Mouse (Mus musculus) MEL (cell line): ENCODE data around the gene Akap1. TPM values are rescaled to one million over a fixed set of nuclear protein-coding genes. Genes with fewer than 3 reads are reported as not detected.

Experiments used
- DNase-seq: peaks from one replicate; pipeline ENCODE4 v3.0.0; 2011; ENCODE audit warnings: low read depth, low spot score
- H3K27ac ChIP-seq: 2 replicates; pipeline ENCODE4 v1.5.1; 2012; ENCODE audit warnings: low read depth, mild to moderate bottlenecking, control low read depth, low read length, moderate library complexity; ENCODE audit not compliant: control insufficient read depth
- H3K27me3 ChIP-seq, 2 experiments: fragments of 150-350 bp in 1 of 2; sonication (generic) in 1 of 2; 2 replicates each; pipeline ENCODE4 v1.6.1; 2012; ENCODE audit warnings: low read length in 2 of 2, mild to moderate bottlenecking in 2 of 2, improper control_type of control experiment in 1 of 2, moderate library complexity in 1 of 2; ENCODE audit not compliant: insufficient read depth in 2 of 2, control insufficient read depth in 1 of 2
- H3K36me3 ChIP-seq, 2 experiments: 2 replicates each; pipeline ENCODE4 v1.6.1; 2012 to 2014; ENCODE audit warnings: low read length in 2 of 2, improper control_type of control experiment in 1 of 2, inconsistent platforms in 1 of 2, mild to moderate bottlenecking in 1 of 2; ENCODE audit not compliant: insufficient read depth in 2 of 2, control insufficient read depth in 1 of 2
- H3K4me1 ChIP-seq, 2 experiments: fragments of 150-350 bp in 1 of 2; sonication (generic) in 1 of 2; 2 replicates each; pipeline ENCODE4 v1.6.1; 2012; ENCODE audit warnings: low read length in 2 of 2, improper control_type of control experiment in 1 of 2, mild to moderate bottlenecking in 1 of 2; ENCODE audit not compliant: insufficient read depth in 2 of 2, control insufficient read depth in 1 of 2
- H3K4me3 ChIP-seq, 2 experiments: fragments of 150-350 bp in 1 of 2; sonication (generic) in 1 of 2; 2 replicates each; pipeline ENCODE4 v1.5.1; 2012; ENCODE audit warnings: low read depth in 2 of 2, low read length in 2 of 2, mild to moderate bottlenecking in 2 of 2, moderate library complexity in 2 of 2, control low read depth in 1 of 2, improper control_type of control experiment in 1 of 2; ENCODE audit not compliant: control insufficient read depth in 1 of 2, insufficient read depth in 1 of 2
- H3K79me2 ChIP-seq: 2 replicates; pipeline ENCODE4 v1.6.1; 2012; ENCODE audit warnings: mild to moderate bottlenecking, low read length, moderate library complexity; ENCODE audit not compliant: control insufficient read depth, poor library complexity, insufficient read depth
- H3K9ac ChIP-seq: 2 replicates; pipeline ENCODE4 v1.6.1; 2012; ENCODE audit warnings: low read depth, mild to moderate bottlenecking, control low read depth, low read length, moderate library complexity; ENCODE audit not compliant: control insufficient read depth, poor library complexity, severe bottlenecking
- H3K9me3 ChIP-seq: fragments of 150-350 bp; sonication (generic); replicated peaks from 2 replicates; pipeline ENCODE4 v1.6.1; 2012; ENCODE audit warnings: mild to moderate bottlenecking, low read length, improper control_type of control experiment, moderate library complexity; ENCODE audit not compliant: insufficient read depth
- BHLHE40 ChIP-seq: IDR thresholded peaks from 2 replicates; pipeline ENCODE4 v1.6.1; 2012; ENCODE audit warnings: low read depth, mild to moderate bottlenecking, inconsistent platforms, low read length, improper control_type of control experiment, borderline replicate concordance
- CHD1 ChIP-seq: IDR thresholded peaks from 2 replicates; pipeline ENCODE4 v1.6.1; 2012; ENCODE audit warnings: low read depth, mild to moderate bottlenecking, inconsistent platforms, low read length, improper control_type of control experiment
- CHD2 ChIP-seq: IDR thresholded peaks from 2 replicates; pipeline ENCODE4 v1.6.1; 2011; ENCODE audit warnings: low read length, improper control_type of control experiment
- CTCF ChIP-seq, 3 experiments: IDR thresholded peaks in 2 of 3; conservative IDR thresholded peaks in 1 of 3; 2 replicates each; pipeline ENCODE4 v1.5.1; 2011 to 2012; ENCODE audit warnings: low read length in 3 of 3, low read depth in 2 of 3, mild to moderate bottlenecking in 2 of 3, improper control_type of control experiment in 1 of 3, inconsistent platforms in 1 of 3, mixed read lengths in 1 of 3, moderate library complexity in 1 of 3; ENCODE audit not compliant: control insufficient read depth in 1 of 3, insufficient read depth in 1 of 3, poor library complexity in 1 of 3, severe bottlenecking in 1 of 3
- E2F4 ChIP-seq: IDR thresholded peaks from 2 replicates; pipeline ENCODE4 v1.6.1; 2011; ENCODE audit warnings: low read depth, low read length, improper control_type of control experiment, borderline replicate concordance
- GABPA ChIP-seq: IDR thresholded peaks from 2 replicates; pipeline ENCODE4 v1.6.1; 2012; ENCODE audit warnings: low read depth, mild to moderate bottlenecking, inconsistent platforms, low read length, improper control_type of control experiment, moderate library complexity
- GATA1 ChIP-seq: IDR thresholded peaks from 2 replicates; pipeline ENCODE4 v1.6.1; 2011; ENCODE audit warnings: low read depth, low read length, improper control_type of control experiment
- KAT2A ChIP-seq: conservative IDR thresholded peaks from 2 replicates; pipeline ENCODE4 v1.6.1; 2012; ENCODE audit warnings: low read depth, low read length, improper control_type of control experiment, inconsistent platforms
- MAFK ChIP-seq: IDR thresholded peaks from 2 replicates; pipeline ENCODE4 v1.6.1; 2011; ENCODE audit warnings: low read depth, mild to moderate bottlenecking, low read length, improper control_type of control experiment, borderline replicate concordance
- MAX ChIP-seq: IDR thresholded peaks from 2 replicates; pipeline ENCODE4 v1.6.1; 2011; ENCODE audit warnings: low read length, improper control_type of control experiment
- MAZ ChIP-seq: IDR thresholded peaks from 2 replicates; pipeline ENCODE4 v1.6.1; 2012; ENCODE audit warnings: low read depth, mild to moderate bottlenecking, inconsistent platforms, low read length, improper control_type of control experiment
- MYB ChIP-seq: IDR thresholded peaks from 2 replicates; pipeline ENCODE4 v1.6.1; 2011; ENCODE audit warnings: mild to moderate bottlenecking, low read depth, low read length, improper control_type of control experiment
- MYC ChIP-seq: IDR thresholded peaks from 2 replicates; pipeline ENCODE4 v1.6.1; 2011; ENCODE audit warnings: low read depth, mild to moderate bottlenecking, low read length, improper control_type of control experiment, moderate library complexity
- NRF1 ChIP-seq: IDR thresholded peaks from 2 replicates; pipeline ENCODE4 v1.6.1; 2014; ENCODE audit warnings: low read depth, mild to moderate bottlenecking, inconsistent platforms, low read length, improper control_type of control experiment, moderate library complexity; ENCODE audit not compliant: poor library complexity, insufficient read depth, severe bottlenecking
- POLR2A ChIP-seq, 2 experiments: IDR thresholded peaks; 2 replicates each; pipeline ENCODE4 v1.6.1; 2011 to 2012; ENCODE audit warnings: low read length in 2 of 2, mild to moderate bottlenecking in 2 of 2, control low read depth in 1 of 2, improper control_type of control experiment in 1 of 2, low read depth in 1 of 2, moderate library complexity in 1 of 2; ENCODE audit not compliant: control insufficient read depth in 1 of 2, insufficient read depth in 1 of 2, poor library complexity in 1 of 2
- POLR2AphosphoS5 ChIP-seq: IDR thresholded peaks from 2 replicates; pipeline ENCODE4 v1.6.1; 2012; ENCODE audit warnings: low read depth, borderline replicate concordance, mild to moderate bottlenecking, inconsistent platforms, low read length, moderate library complexity, mixed read lengths
- RAD21 ChIP-seq: IDR thresholded peaks from 2 replicates; pipeline ENCODE4 v1.6.1; 2011; ENCODE audit warnings: mild to moderate bottlenecking, low read depth, low read length, improper control_type of control experiment
- RCOR1 ChIP-seq: IDR thresholded peaks from 2 replicates; pipeline ENCODE4 v1.6.1; 2012; ENCODE audit warnings: low read depth, mild to moderate bottlenecking, inconsistent platforms, low read length, improper control_type of control experiment
- SMC3 ChIP-seq: IDR thresholded peaks from 2 replicates; pipeline ENCODE4 v1.6.1; 2011; ENCODE audit warnings: low read depth, low read length, improper control_type of control experiment
- TCF12 ChIP-seq: IDR thresholded peaks from 2 replicates; pipeline ENCODE4 v1.6.1; 2014; ENCODE audit warnings: low read depth, mild to moderate bottlenecking, inconsistent platforms, low read length, improper control_type of control experiment, moderate library complexity
- ZC3H11A ChIP-seq: IDR thresholded peaks from 2 replicates; pipeline ENCODE4 v1.6.1; 2012; ENCODE audit warnings: low read depth, mild to moderate bottlenecking, inconsistent platforms, low read length, improper control_type of control experiment
- polyA plus RNA-seq, 2 experiments: library from polyadenylated mRNA; stranded (reverse) in 1 of 2; unstranded in 1 of 2; fragments of >175 nt in 1 of 2; fragments of >200 nt in 1 of 2; gene quantifications; 2 replicates each; pipeline versions ENCODE4 v1.2.1 to v1.2.4; 2012; ENCODE audit warnings: low replicate concordance in 2 of 2, low read depth in 1 of 2; ENCODE audit not compliant: insufficient read length in 2 of 2, insufficient read depth in 1 of 2, missing spikeins in 1 of 2
- total RNA-seq: library from RNA; depleted of rRNA; stranded (reverse); fragments of 300-350 nt; gene quantifications from 2 replicates; pipeline ENCODE4 v1.2.3, GENCODE M21; 2012

Akap1 gene
- total and polyA plus RNA-seq, 3 experiments = 39.0 to 70.5 (median 59.6) TPM

DNA sequence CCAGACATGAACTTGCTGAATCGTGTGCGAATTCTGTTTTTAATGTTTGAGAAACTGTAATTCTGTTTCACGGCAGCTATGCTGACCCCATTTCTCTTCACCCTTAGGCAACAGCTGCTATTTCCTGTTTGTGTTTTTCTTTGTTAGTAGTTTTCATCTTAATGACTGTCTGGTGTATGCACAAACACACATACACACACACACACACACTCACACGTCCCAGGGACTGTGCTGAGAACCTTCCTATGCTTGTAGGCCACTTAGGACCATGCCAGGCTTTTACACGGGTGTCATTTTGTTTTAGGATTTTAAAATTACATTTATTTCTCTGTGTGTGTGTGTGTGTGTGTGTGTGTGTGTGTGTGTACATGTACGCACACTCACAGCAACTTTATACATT lies 35.2 kb upstream of the Akap1 start:
- H3K27ac ChIP-seq = no peak overlapping the region
- H3K27me3 ChIP-seq = peaks cover 0 to 8% of the 10 kb centered on the region in 2 experiments; a peak in 2 of 4 replicates
- TF ChIP-seq BHLHE40 (no peak), KAT2A (no peak), E2F4 (no peak), NRF1 (no peak), POLR2AphosphoS5 (no peak), RCOR1 (no peak), MAX (no peak), CTCF (IDR thresholded peaks at IDR 0.05 in 2 of 3, conservative IDR thresholded peaks at IDR 0.05 in 1 of 3; ENCODE audit: control insufficient read depth in 1 of 3, insufficient read depth in 1 of 3, low read depth in 2 of 3, low read length in 3 of 3, poor library complexity in 1 of 3, severe bottlenecking in 1 of 3) (no peak), ZC3H11A (no peak), CHD2 (no peak), CHD1 (no peak), SMC3 (no peak), MAZ (no peak), POLR2A (IDR thresholded peaks at IDR 0.05; ENCODE audit: control insufficient read depth in 1 of 2, insufficient read depth in 1 of 2, low read depth in 1 of 2, low read length in 2 of 2, poor library complexity in 1 of 2) (no peak)
- TF ChIP-seq, all 39 proteins: peak for 0
- H3K9me3 ChIP-seq = no peaks in the 10 kb centered on the region
- no peak for DNase-seq
- peaks cover 0 to 4% of the 10 kb centered on the region in 2 experiments; a peak in 2 of 4 replicates for H3K4me1 ChIP-seq
- H3K36me3 ChIP-seq = no peaks in the 10 kb centered on the region
- H3K9ac ChIP-seq = no peak overlapping the region
- no peak overlapping the region for H3K4me3 ChIP-seq
- no peaks in the 10 kb centered on the region for H3K79me2 ChIP-seq

DNA sequence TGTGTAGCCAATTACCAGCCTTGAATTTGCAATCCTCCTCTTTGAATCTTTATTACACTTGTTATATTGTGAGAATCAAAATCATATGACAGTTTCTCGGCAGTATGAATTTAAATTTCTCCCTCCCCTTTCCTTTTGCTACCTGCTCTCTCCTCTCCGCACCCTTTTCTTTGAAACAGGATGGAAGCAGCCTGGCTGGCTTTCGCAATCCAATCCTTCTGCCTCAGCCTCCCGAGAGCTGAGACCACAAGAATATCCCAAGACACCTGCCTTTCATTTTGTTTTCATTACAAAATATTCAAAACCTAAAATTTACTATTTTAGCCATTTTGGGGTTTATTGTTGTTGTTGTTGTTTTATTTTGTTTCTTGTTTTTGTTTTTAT lies 34.0 kb upstream of the Akap1 start:
- peaks cover 0 to 8% of the 10 kb centered on the region in 2 experiments; a peak in 2 of 4 replicates for H3K27me3 ChIP-seq
- TF ChIP-seq TCF12 (no peak), GABPA (no peak), RAD21 (no peak), RCOR1 (no peak), MYB (no peak), MAFK (no peak), GATA1 (no peak), MYC (no peak), KAT2A (no peak)
- H3K9ac ChIP-seq = no peak overlapping the region
- H3K27ac ChIP-seq = no peak overlapping the region
- H3K4me1 ChIP-seq = no peaks in the 10 kb centered on the region
- H3K79me2 ChIP-seq = no peaks in the 10 kb centered on the region
- H3K9me3 ChIP-seq = no peaks in the 10 kb centered on the region
- no peaks in the 10 kb centered on the region for H3K36me3 ChIP-seq
- H3K4me3 ChIP-seq = no peak overlapping the region
- DNase-seq = no peak
